Mouse (Mus musculus) small intestine, adult 2 months (tissue): ENCODE measurements around the gene Pla2g10.
"Not testable (repeated sequence)": the region's sequence is repeated elsewhere in the genome, so short reads cannot be mapped to it uniquely, and the experiment has no call there.

Source experiments
- CTCF ChIP-seq: fragments of 200-500 bp; IDR thresholded peaks from 2 replicates; pipeline ENCODE4 v1.5.1; 2012; ENCODE audit warnings: low read depth, mild to moderate bottlenecking, control low read depth, inconsistent platforms, low read length, moderate library complexity, mixed read lengths; ENCODE audit not compliant: insufficient replicate concordance, insufficient read length; ENCODE audit errors: extremely low read depth
- POLR2A ChIP-seq: fragments of 200-500 bp; IDR thresholded peaks from 2 replicates; pipeline ENCODE4 v1.6.1; 2012; ENCODE audit warnings: low read depth, mild to moderate bottlenecking, control low read depth, inconsistent platforms, low read length, moderate library complexity

- TF ChIP-seq CTCF, POLR2A: not testable (repeated sequence)
These were observed 41.3 kb upstream of the Pla2g10 start for GRCm38 (mm10) chr16:13772051-13772450.
